Mouse (Mus musculus) bone marrow, adult 2 months (tissue): Measurements from ENCODE around the gene Plxna4.

Experiments
- CTCF ChIP-seq: fragments of 200-500 bp; IDR thresholded peaks from 2 replicates; pipeline ENCODE4 v1.5.1; 2011; ENCODE audit warnings: low read length, control low read depth; ENCODE audit not compliant: control insufficient read depth, insufficient read depth
- POLR2A ChIP-seq: fragments of 200-500 bp; IDR thresholded peaks from 2 replicates; pipeline ENCODE4 v1.6.1; 2011; ENCODE audit warnings: low read depth, mild to moderate bottlenecking, control low read depth, low read length, borderline replicate concordance; ENCODE audit not compliant: control insufficient read depth

- TF ChIP-seq CTCF = no peak
- no peak for TF ChIP-seq POLR2A
Observed at GRCm38 (mm10) chr6:32397133-32397730, 190.8 kb downstream of the Plxna4 start.
